Mouse (Mus musculus) lung, embryonic 14.5 days (tissue): ENCODE data around the gene Gm14214. TPM values are rescaled to one million over a fixed set of nuclear protein-coding genes. Genes with fewer than 3 reads are reported as not detected.

Experiments used
- ATAC-seq: fragments of 200-750 bp; cut with Nextera tagmentation; 2 replicates; pipeline ENCODE4 v1.8.0; 2017; ENCODE audit warnings: mild to moderate bottlenecking, moderate TSS enrichment, moderate library complexity; ENCODE audit not compliant: insufficient read depth
- DNase-seq: peaks from one replicate; pipeline ENCODE4 v3.0.0-alpha.2; 2015
- H3K27ac ChIP-seq: fragments of 300-500 bp; sonication (generic); 2 replicates; pipeline ENCODE4 v1.5.1; 2014; ENCODE audit warnings: low read depth, mild to moderate bottlenecking, moderate library complexity
- H3K27me3 ChIP-seq: fragments of 300-500 bp; sonication (generic); 2 replicates; pipeline ENCODE4 v1.6.1; 2014; ENCODE audit warnings: low read length, control low read depth; ENCODE audit not compliant: insufficient read depth
- H3K36me3 ChIP-seq: fragments of 300-500 bp; sonication (generic); 2 replicates; pipeline ENCODE4 v1.6.1; 2014; ENCODE audit warnings: control low read depth; ENCODE audit not compliant: insufficient read depth
- H3K4me1 ChIP-seq: fragments of 300-500 bp; sonication (generic); 2 replicates; pipeline ENCODE4 v1.6.1; 2014; ENCODE audit warnings: antibody characterized with exemption, control low read depth; ENCODE audit not compliant: insufficient read depth
- H3K4me2 ChIP-seq: fragments of 300-500 bp; sonication (generic); 2 replicates; pipeline ENCODE4 v1.6.1; 2014; ENCODE audit warnings: mild to moderate bottlenecking
- H3K4me3 ChIP-seq: fragments of 300-500 bp; sonication (generic); 2 replicates; pipeline ENCODE4 v1.5.1; 2014; ENCODE audit warnings: low read depth, low read length
- H3K9ac ChIP-seq: fragments of 300-500 bp; sonication (generic); 2 replicates; pipeline ENCODE4 v1.6.1; 2014
- H3K9me3 ChIP-seq: fragments of 300-500 bp; sonication (generic); 2 replicates; pipeline ENCODE4 v1.6.1; 2016; ENCODE audit warnings: low read depth, low read length, control low read depth
- CTCF ChIP-seq: IDR thresholded peaks from 2 replicates; pipeline ENCODE4 v1.5.1; 2016; ENCODE audit warnings: antibody characterized with exemption, low read depth
- WGBS: fragments of 180-500 bp; shearing (Covaris S2); extraction: QIAGEN DNeasy Blood & Tissue Kit; methylation state at CpG from one replicate; pipeline ENCODE4 v1.1.7; 2014; 5-methylcytosine and 5-hydroxymethylcytosine counted together
- polyA plus RNA-seq: library from polyadenylated mRNA; unstranded; fragments of >200 nt; fragmentation: Nextera tagmentation; extraction: Ambion mirVana; gene quantifications from 2 replicates; pipeline ENCODE4 v1.2.1, GENCODE M21; 2014

Gene Gm14214
- polyA plus RNA-seq, 1 experiment from 2014 or later: not detected

GRCm38 (mm10) chr2:154731916-154732315 lies 37.9 kb downstream of the Gm14214 start:
- Histone ChIP-seq H3K36me3 (no peaks in the 10 kb centered on the region), H3K27ac (peak overlapping the region; percentile 15; the same call in 1 of the 2 replicates), H3K9me3 (no peaks in the 10 kb centered on the region), H3K9ac (no peak overlapping the region), H3K27me3 (no peaks in the 10 kb centered on the region), H3K4me1 (peaks cover 16% of the 10 kb centered on the region; the same call in 1 of the 2 replicates), H3K4me2 (no peak overlapping the region), H3K4me3 (no peak overlapping the region)
- WGBS: 42% methylated on average over 2 of the region's 2 CpGs
- ATAC-seq (no peak), DNase-seq (no peak)
- TF ChIP-seq CTCF: no peak

- WGBS: 39% methylated on average over 3 of the region's 3 CpGs
- DNase-seq: peak; percentile 81
- Histone ChIP-seq H3K27ac (no peak overlapping the region), H3K36me3 (no peaks in the 10 kb centered on the region), H3K4me3 (no peak overlapping the region), H3K9me3 (no peaks in the 10 kb centered on the region), H3K27me3 (no peaks in the 10 kb centered on the region), H3K4me2 (no peak overlapping the region), H3K4me1 (peaks cover 16% of the 10 kb centered on the region; the same call in 1 of the 2 replicates), H3K9ac (no peak overlapping the region)
- peak; percentile 76 for ATAC-seq
- no peak for TF ChIP-seq CTCF
Measured at GRCm38 (mm10) chr2:154730841-154731240, 39.0 kb downstream of the Gm14214 start.

- TF ChIP-seq CTCF: no peak
- DNase-seq: peak; percentile 60
- Histone ChIP-seq H3K9me3 (no peaks in the 10 kb centered on the region), H3K9ac (no peak overlapping the region), H3K4me3 (no peak overlapping the region), H3K27me3 (no peaks in the 10 kb centered on the region), H3K27ac (no peak overlapping the region), H3K4me1 (peaks cover 16% of the 10 kb centered on the region; the same call in 1 of the 2 replicates), H3K36me3 (no peaks in the 10 kb centered on the region), H3K4me2 (no peak overlapping the region)
- WGBS: 31% methylated on average over 3 of the region's 3 CpGs
- peak; percentile 57; the same call in 1 of the 2 replicates for ATAC-seq
Measured at GRCm38 (mm10) chr2:154729737-154730136, 40.1 kb downstream of the Gm14214 start.

GRCm38 (mm10) chr2:154723473-154723872 lies 46.4 kb downstream of the Gm14214 start:
- WGBS: 72% methylated on average over 4 of the region's 4 CpGs
- Histone ChIP-seq H3K4me3 (no peak overlapping the region), H3K9ac (no peak overlapping the region), H3K27ac (no peak overlapping the region), H3K4me2 (no peak overlapping the region), H3K36me3 (no peaks in the 10 kb centered on the region), H3K27me3 (no peaks in the 10 kb centered on the region), H3K4me1 (no peaks in the 10 kb centered on the region), H3K9me3 (no peaks in the 10 kb centered on the region)
- ATAC-seq (no peak), DNase-seq (no peak)
- no peak for TF ChIP-seq CTCF

- 71% methylated on average over 2 of the region's 2 CpGs for WGBS
- Histone ChIP-seq H3K27me3 (no peaks in the 10 kb centered on the region), H3K27ac (no peak overlapping the region), H3K4me2 (no peak overlapping the region), H3K4me3 (no peak overlapping the region), H3K9me3 (no peaks in the 10 kb centered on the region), H3K9ac (no peak overlapping the region), H3K4me1 (no peaks in the 10 kb centered on the region), H3K36me3 (no peaks in the 10 kb centered on the region)
- ATAC-seq (no peak), DNase-seq (no peak)
- no peak for TF ChIP-seq CTCF
Measured at GRCm38 (mm10) chr2:154720315-154720714, 49.5 kb downstream of the Gm14214 start.

Other genes starting within 250 kb of the Gm14214 start
- 1.2 and 1.4 TPM in 2 replicates for gene 1700003F12Rik, start 222.9 kb downstream of the Gm14214 start, polyA plus RNA-seq
- gene Actl10, start 218.3 kb downstream of the Gm14214 start, polyA plus RNA-seq: 0.36 and 0.37 TPM in 2 replicates
- 2.6 and 3.2 TPM in 2 replicates for gene Necab3, start 211.1 kb downstream of the Gm14214 start, polyA plus RNA-seq
- gene E2f1, start 200.1 kb downstream of the Gm14214 start, polyA plus RNA-seq: 12.4 and 13.6 TPM in 2 replicates
- gene Pxmp4, start 166.3 kb downstream of the Gm14214 start, polyA plus RNA-seq: 24.1 and 25.9 TPM in 2 replicates
- gene Zfp341, start 156.7 kb downstream of the Gm14214 start, polyA plus RNA-seq: 1.0 and 1.1 TPM in 2 replicates
- 0.72 and 0.83 TPM in 2 replicates for gene 4930519P11Rik, start 156.6 kb downstream of the Gm14214 start, polyA plus RNA-seq
- 14.9 and 15.0 TPM in 2 replicates for gene Chmp4b, start 118.3 kb downstream of the Gm14214 start, polyA plus RNA-seq
- gene Raly, start 21.1 kb upstream of the Gm14214 start, polyA plus RNA-seq: 64.3 and 72.9 TPM in 2 replicates
- gene a, start 21.4 kb upstream of the Gm14214 start, polyA plus RNA-seq: not detected in 2 replicates
- 99.7 and 110 TPM in 2 replicates for gene Eif2s2, start 122.9 kb upstream of the Gm14214 start, polyA plus RNA-seq
- gene Gm14226, start 248.2 kb upstream of the Gm14214 start, polyA plus RNA-seq: 0.26 and 0.38 TPM in 2 replicates